Mouse (Mus musculus) megakaryocyte, embryonic 14.5 days (primary cell): Measurements from ENCODE around the gene Kcnh2. TPM values are rescaled to one million over a fixed set of nuclear protein-coding genes. Genes with fewer than 3 reads are reported as not detected.

Experiments
- H3K27me3 ChIP-seq: replicated peaks from 2 replicates; pipeline ENCODE3; 2012; ENCODE audit warnings: inconsistent platforms
- H3K36me3 ChIP-seq: replicated peaks from 2 replicates; pipeline ENCODE3; 2012; ENCODE audit warnings: low read length, inconsistent platforms, mixed read lengths
- H3K4me1 ChIP-seq: 2 replicates; pipeline ENCODE4 v1.6.1; 2012; ENCODE audit warnings: inconsistent platforms
- H3K4me3 ChIP-seq: replicated peaks from 2 replicates; pipeline ENCODE3; 2012; ENCODE audit warnings: moderate library complexity, mild to moderate bottlenecking, inconsistent platforms
- H3K9me3 ChIP-seq: 2 replicates; pipeline ENCODE4 v1.6.1; 2012; ENCODE audit warnings: inconsistent platforms
- FLI1 ChIP-seq: IDR thresholded peaks from 2 replicates; pipeline ENCODE4 v1.6.1; 2012; ENCODE audit warnings: low read length, inconsistent platforms, mixed read lengths
- GATA1 ChIP-seq: IDR thresholded peaks from 3 replicates; pipeline ENCODE4 v1.6.1; 2012; ENCODE audit warnings: mixed read lengths, low read length, inconsistent platforms, borderline replicate concordance
- polyA plus RNA-seq: library from polyadenylated mRNA; stranded (reverse); fragments of >175 nt; gene quantifications from 2 replicates; pipeline ENCODE4 v1.2.3, GENCODE M21; 2012; ENCODE audit warnings: low replicate concordance; ENCODE audit not compliant: insufficient read depth

Gene Kcnh2
- polyA plus RNA-seq, 1 experiment, result 0.10 TPM

DNA sequence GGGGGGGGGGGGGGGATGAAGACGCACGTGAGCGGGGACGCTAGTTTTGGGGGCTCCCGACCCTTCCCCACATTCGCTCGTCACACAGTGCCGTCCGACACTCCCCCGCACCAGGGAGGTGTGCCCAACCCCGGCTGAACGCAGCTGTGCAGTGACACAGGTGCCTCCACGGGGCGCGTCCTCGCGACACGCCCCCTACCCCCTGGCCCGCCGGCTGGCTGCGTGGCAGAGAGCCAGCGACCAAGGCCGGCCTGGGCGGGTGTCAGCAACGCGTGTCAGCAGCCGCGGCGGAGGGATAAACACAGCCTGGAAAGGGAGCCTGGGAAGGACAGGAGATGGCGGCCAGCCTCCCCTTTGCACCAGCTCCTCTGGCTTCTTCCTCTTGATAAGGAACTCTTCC is 2.9 kb downstream of the Kcnh2 start:
- TF ChIP-seq FLI1 (no peak), GATA1 (no peak)
- no peaks in the 10 kb centered on the region for H3K9me3 ChIP-seq
- H3K4me3 ChIP-seq, result peak overlapping the region; percentile 91
- no peaks in the 10 kb centered on the region for H3K36me3 ChIP-seq
- peaks cover 100% of the 10 kb centered on the region for H3K27me3 ChIP-seq
- H3K4me1 ChIP-seq, result peaks cover 33% of the 10 kb centered on the region

DNA sequence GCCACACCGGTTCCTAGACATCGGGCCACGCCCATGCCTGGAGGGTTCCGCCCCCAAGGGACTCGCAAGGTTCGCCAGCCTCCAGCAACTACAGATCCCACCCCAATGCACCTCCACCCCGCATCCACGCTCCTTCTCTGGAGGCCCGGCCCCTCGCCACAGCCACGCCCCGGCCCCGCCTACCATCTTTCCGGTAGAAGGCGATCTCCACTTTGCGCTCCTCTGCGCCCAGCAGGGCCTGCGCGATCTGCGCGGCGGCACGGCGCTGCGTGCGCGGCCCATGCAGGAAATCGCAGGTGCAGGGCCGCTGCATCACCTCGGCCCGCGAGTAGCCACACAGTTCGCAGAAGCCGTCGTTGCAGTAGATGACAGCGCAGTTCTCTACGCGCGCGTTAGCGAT is 3.3 kb downstream of the Kcnh2 start:
- Histone ChIP-seq H3K4me3 (peak overlapping the region; percentile 91), H3K4me1 (peaks cover 33% of the 10 kb centered on the region), H3K36me3 (no peaks in the 10 kb centered on the region), H3K9me3 (no peaks in the 10 kb centered on the region), H3K27me3 (peaks cover 100% of the 10 kb centered on the region)
- no peak for TF ChIP-seq FLI1
- TF ChIP-seq GATA1, result no peak

DNA sequence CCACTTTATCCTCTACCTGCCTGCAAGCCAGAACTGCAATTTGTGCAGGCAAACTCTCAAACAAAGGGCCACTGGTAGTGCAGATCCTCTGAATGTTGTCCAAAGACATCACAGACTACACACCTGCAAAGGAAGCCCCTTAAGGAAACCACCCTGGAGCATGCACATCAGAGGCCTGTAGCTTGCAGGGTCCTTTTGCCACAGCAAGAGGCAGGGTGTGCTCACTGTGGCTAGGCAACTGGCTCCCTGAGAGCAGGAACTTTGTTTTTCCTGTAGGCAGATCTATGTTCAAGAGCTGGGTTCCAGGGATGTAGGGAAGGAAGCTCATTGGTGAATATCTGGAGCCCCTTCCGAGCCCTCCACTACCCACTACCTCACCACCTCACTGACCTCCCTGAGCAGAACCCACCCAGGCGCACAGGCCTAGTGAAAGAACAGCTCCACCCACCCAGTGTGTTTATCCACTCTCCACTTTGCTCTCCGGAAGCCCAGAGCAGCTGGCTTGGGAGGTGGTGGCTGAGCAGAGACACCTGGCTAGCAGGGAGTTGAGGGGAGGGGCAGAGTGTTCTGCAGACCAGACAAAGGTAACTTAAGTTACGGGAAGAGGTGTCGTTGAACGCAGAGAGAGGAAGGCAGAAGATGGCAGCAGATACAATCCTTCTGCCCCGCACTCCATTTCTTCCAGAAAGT is 4.1 kb downstream of the Kcnh2 start:
- no peaks in the 10 kb centered on the region for H3K9me3 ChIP-seq
- no peaks in the 10 kb centered on the region for H3K36me3 ChIP-seq
- H3K4me1 ChIP-seq, result peaks cover 33% of the 10 kb centered on the region
- TF ChIP-seq FLI1 (no peak), GATA1 (no peak)
- peaks cover 100% of the 10 kb centered on the region for H3K27me3 ChIP-seq
- no peak overlapping the region for H3K4me3 ChIP-seq

DNA sequence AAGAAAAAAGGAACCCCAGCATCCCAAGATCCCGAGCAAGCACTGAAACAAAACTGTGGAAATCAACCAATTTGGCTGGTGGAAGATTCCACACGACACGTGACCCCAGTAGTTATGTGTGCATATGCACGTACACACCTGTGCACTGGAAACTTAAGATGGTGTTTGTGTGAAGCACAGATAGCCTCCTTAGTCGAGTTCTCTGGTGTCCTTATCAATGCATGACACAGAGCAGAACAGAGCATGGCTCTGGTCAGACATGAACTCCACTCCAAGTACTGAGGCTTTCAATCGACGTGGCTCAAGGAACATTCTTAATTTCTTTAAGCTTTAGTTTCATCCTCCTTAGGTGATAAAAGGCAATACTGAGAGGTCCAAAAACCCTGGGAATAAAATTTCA is 5.1 kb downstream of the Kcnh2 start:
- H3K4me1 ChIP-seq, result peaks cover 25% of the 10 kb centered on the region
- TF ChIP-seq FLI1 (no peak), GATA1 (no peak)
- H3K36me3 ChIP-seq, result no peaks in the 10 kb centered on the region
- no peak overlapping the region for H3K4me3 ChIP-seq
- H3K27me3 ChIP-seq, result peaks cover 100% of the 10 kb centered on the region
- H3K9me3 ChIP-seq, result no peaks in the 10 kb centered on the region

GRCm38 (mm10) chr5:24344477-24345051 is 6.8 kb downstream of the Kcnh2 start:
- H3K36me3 ChIP-seq, result no peaks in the 10 kb centered on the region
- no peaks in the 10 kb centered on the region for H3K9me3 ChIP-seq
- no peak for TF ChIP-seq GATA1
- TF ChIP-seq FLI1, result no peak
- peaks cover 98% of the 10 kb centered on the region for H3K27me3 ChIP-seq
- H3K4me3 ChIP-seq, result peak overlapping the region; percentile 6
- peaks cover 22% of the 10 kb centered on the region for H3K4me1 ChIP-seq

- no peak for TF ChIP-seq GATA1
- TF ChIP-seq FLI1, result no peak
These were observed 7.4 kb downstream of the Kcnh2 start for GRCm38 (mm10) chr5:24343977-24344436.

GRCm38 (mm10) chr5:24343379-24343778 is 8.0 kb downstream of the Kcnh2 start:
- no peaks in the 10 kb centered on the region for H3K36me3 ChIP-seq
- H3K4me1 ChIP-seq, result peaks cover 16% of the 10 kb centered on the region
- H3K4me3 ChIP-seq, result no peak overlapping the region
- no peaks in the 10 kb centered on the region for H3K9me3 ChIP-seq
- H3K27me3 ChIP-seq, result peaks cover 98% of the 10 kb centered on the region
- no peak for TF ChIP-seq FLI1
- no peak for TF ChIP-seq GATA1

More at GRCm38 (mm10) chr5:24343977-24344436, 7.4 kb downstream of the Kcnh2 start:
- Histone ChIP-seq H3K36me3 (no peaks in the 10 kb centered on the region), H3K9me3 (no peaks in the 10 kb centered on the region), H3K27me3 (peaks cover 98% of the 10 kb centered on the region), H3K4me3 (no peak overlapping the region), H3K4me1 (peaks cover 22% of the 10 kb centered on the region)

- Histone ChIP-seq H3K9me3 (no peaks in the 10 kb centered on the region), H3K36me3 (no peaks in the 10 kb centered on the region), H3K4me1 (peaks cover 14% of the 10 kb centered on the region), H3K4me3 (no peak overlapping the region), H3K27me3 (peaks cover 98% of the 10 kb centered on the region)
- TF ChIP-seq GATA1 (no peak), FLI1 (no peak)
These were observed 8.4 kb downstream of the Kcnh2 start for GRCm38 (mm10) chr5:24342966-24343365.

- H3K27me3 ChIP-seq, result peaks cover 98% of the 10 kb centered on the region
- H3K4me3 ChIP-seq, result no peak overlapping the region
- H3K4me1 ChIP-seq, result peaks cover 16% of the 10 kb centered on the region
- no peaks in the 10 kb centered on the region for H3K36me3 ChIP-seq
- TF ChIP-seq GATA1, result no peak
- no peak for TF ChIP-seq FLI1
- H3K9me3 ChIP-seq, result no peaks in the 10 kb centered on the region
These were observed 9.0 kb downstream of the Kcnh2 start for GRCm38 (mm10) chr5:24342205-24342963.

DNA sequence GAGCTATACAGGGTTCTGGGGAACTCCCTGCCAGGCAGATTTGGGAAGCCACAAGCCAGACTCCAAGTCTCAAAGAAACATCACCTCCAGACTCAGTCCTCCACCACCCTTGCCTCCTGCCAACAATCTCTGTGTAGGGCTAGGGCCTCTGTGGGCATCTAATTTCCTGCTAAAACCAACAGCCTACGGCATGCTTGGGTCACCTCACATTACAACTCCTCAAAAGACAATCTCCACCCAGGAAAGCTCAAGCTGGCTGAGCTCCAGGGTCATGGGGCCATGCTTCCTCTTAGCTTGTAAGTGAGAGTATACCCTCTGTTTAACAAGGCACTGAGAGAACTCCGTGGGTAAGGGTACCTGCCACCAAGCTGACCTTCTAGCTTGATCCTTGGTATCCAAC is 13.6 kb downstream of the Kcnh2 start:
- Histone ChIP-seq H3K9me3 (no peaks in the 10 kb centered on the region), H3K27me3 (peaks cover 95% of the 10 kb centered on the region), H3K4me3 (no peak overlapping the region), H3K36me3 (no peaks in the 10 kb centered on the region), H3K4me1 (peaks cover 14% of the 10 kb centered on the region)
- TF ChIP-seq GATA1 (no peak), FLI1 (no peak)
